Mouse (Mus musculus) forebrain, embryonic 11.5 days (tissue): ENCODE measurements around the gene Enoph1. TPM values are rescaled to one million over a fixed set of nuclear protein-coding genes. Genes with fewer than 3 reads are reported as not detected.

ENCODE experiments used
- ATAC-seq: fragments of 200-750 bp; cut with Nextera tagmentation; replicated peaks from 2 replicates; pipeline ENCODE4 v1.8.0; 2017; ENCODE audit warnings: moderate TSS enrichment; ENCODE audit not compliant: low FRiP score
- DNase-seq: peaks from one replicate; pipeline ENCODE4 v3.0.0-alpha.2; 2017; ENCODE audit warnings: low spot score
- H3K27ac ChIP-seq: fragments of 300-500 bp; sonication (generic); 2 replicates; pipeline ENCODE4 v1.5.1; 2014; ENCODE audit warnings: low read depth, low read length
- H3K27me3 ChIP-seq: fragments of 300-500 bp; sonication (generic); 2 replicates; pipeline ENCODE4 v1.6.1; 2014; ENCODE audit warnings: mild to moderate bottlenecking, low read length, mixed read lengths; ENCODE audit not compliant: control insufficient read depth, insufficient read depth
- H3K36me3 ChIP-seq: fragments of 300-500 bp; sonication (generic); 2 replicates; pipeline ENCODE4 v1.6.1; 2014; ENCODE audit warnings: mild to moderate bottlenecking, low read length, moderate library complexity, mixed read lengths; ENCODE audit not compliant: control insufficient read depth, insufficient read depth
- H3K4me1 ChIP-seq: fragments of 300-500 bp; sonication (generic); replicated peaks from 2 replicates; pipeline ENCODE4 v1.6.1; 2014; ENCODE audit warnings: low read length, mixed read lengths; ENCODE audit not compliant: control insufficient read depth, insufficient read depth
- H3K4me2 ChIP-seq: fragments of 300-500 bp; sonication (generic); 2 replicates; pipeline ENCODE4 v1.6.1; 2014; ENCODE audit warnings: low read depth, mild to moderate bottlenecking, low read length, moderate library complexity, mixed read lengths; ENCODE audit not compliant: severe bottlenecking
- H3K4me3 ChIP-seq: fragments of 300-500 bp; sonication (generic); 2 replicates; pipeline ENCODE4 v1.5.1; 2014; ENCODE audit warnings: low read depth, low read length
- H3K9ac ChIP-seq: fragments of 300-500 bp; sonication (generic); 2 replicates; pipeline ENCODE4 v1.6.1; 2014; ENCODE audit warnings: low read length
- H3K9me3 ChIP-seq: fragments of 300-500 bp; sonication (generic); 2 replicates; pipeline ENCODE4 v1.6.1; 2016; ENCODE audit warnings: low read length, mixed read lengths; ENCODE audit not compliant: control insufficient read depth
- WGBS: fragments of 180-500 bp; shearing (Covaris S2); extraction: QIAGEN DNeasy Blood & Tissue Kit; methylation state at CpG from one replicate; pipeline ENCODE4 v1.1.7; 2014; 5-methylcytosine and 5-hydroxymethylcytosine counted together
- polyA plus RNA-seq: library from polyadenylated mRNA; unstranded; fragments of >200 nt; fragmentation: Nextera tagmentation; extraction: Ambion mirVana; gene quantifications from 2 replicates; pipeline ENCODE4 v1.2.1, GENCODE M21; 2014

Gene Enoph1
- polyA plus RNA-seq, 1 experiment from 2014 or later = 53.1 TPM

GRCm38 (mm10) chr5:100007040-100007375 is 32.8 kb upstream of the Enoph1 start:
- DNase-seq = no peak

GRCm38 (mm10) chr5:100008485-100008884 is 31.3 kb upstream of the Enoph1 start:
- DNase-seq (no peak), ATAC-seq (no peak)
- no peaks in the 10 kb centered on the region for H3K4me1 ChIP-seq
- no peak overlapping the region for H3K9ac ChIP-seq
- H3K4me2 ChIP-seq = no peak overlapping the region
- H3K36me3 ChIP-seq = no peaks in the 10 kb centered on the region
- no peak overlapping the region for H3K4me3 ChIP-seq
- H3K27ac ChIP-seq = no peak overlapping the region
- no peaks in the 10 kb centered on the region for H3K9me3 ChIP-seq
- no peaks in the 10 kb centered on the region for H3K27me3 ChIP-seq
- WGBS = 61% methylated on average over 3 of the region's 3 CpGs

More at GRCm38 (mm10) chr5:100007040-100007375, 32.8 kb upstream of the Enoph1 start:
- Histone ChIP-seq H3K4me1 (no peaks in the 10 kb centered on the region), H3K27me3 (no peaks in the 10 kb centered on the region), H3K9ac (no peak overlapping the region), H3K9me3 (no peaks in the 10 kb centered on the region), H3K27ac (no peak overlapping the region), H3K36me3 (no peaks in the 10 kb centered on the region), H3K4me3 (no peak overlapping the region), H3K4me2 (no peak overlapping the region)
- 83% methylated on average over 4 of the region's 4 CpGs for WGBS
- no peak for ATAC-seq

GRCm38 (mm10) chr5:100012599-100012998 is 27.2 kb upstream of the Enoph1 start:
- no peaks in the 10 kb centered on the region for H3K27me3 ChIP-seq
- H3K9me3 ChIP-seq = no peaks in the 10 kb centered on the region
- DNase-seq = no peak
- ATAC-seq = no peak
- 94% methylated on average over 9 of the region's 9 CpGs for WGBS
- no peaks in the 10 kb centered on the region for H3K4me1 ChIP-seq
- H3K27ac ChIP-seq = no peak overlapping the region
- no peak overlapping the region for H3K9ac ChIP-seq
- H3K4me2 ChIP-seq = no peak overlapping the region
- no peak overlapping the region for H3K4me3 ChIP-seq
- H3K36me3 ChIP-seq = no peaks in the 10 kb centered on the region

GRCm38 (mm10) chr5:100020089-100020488 is 19.7 kb upstream of the Enoph1 start:
- H3K4me1 ChIP-seq = no peaks in the 10 kb centered on the region
- H3K9ac ChIP-seq = no peak overlapping the region
- H3K4me3 ChIP-seq = no peak overlapping the region
- H3K4me2 ChIP-seq = no peak overlapping the region
- H3K36me3 ChIP-seq = no peaks in the 10 kb centered on the region
- DNase-seq (no peak), ATAC-seq (no peak)
- no peak overlapping the region for H3K27ac ChIP-seq
- H3K9me3 ChIP-seq = no peaks in the 10 kb centered on the region
- no peaks in the 10 kb centered on the region for H3K27me3 ChIP-seq

- H3K4me1 ChIP-seq = no peaks in the 10 kb centered on the region
These were observed 15.4 kb upstream of the Enoph1 start for GRCm38 (mm10) chr5:100024403-100024802.

GRCm38 (mm10) chr5:100024868-100025267 is 14.9 kb upstream of the Enoph1 start:
- Histone ChIP-seq H3K4me3 (no peak overlapping the region), H3K4me2 (no peak overlapping the region), H3K27ac (no peak overlapping the region), H3K27me3 (no peaks in the 10 kb centered on the region), H3K9me3 (no peaks in the 10 kb centered on the region), H3K9ac (no peak overlapping the region), H3K36me3 (no peaks in the 10 kb centered on the region), H3K4me1 (no peaks in the 10 kb centered on the region)
- 83% methylated on average over 1 of the region's 1 CpGs for WGBS
- ATAC-seq = no peak
- DNase-seq = no peak

More at GRCm38 (mm10) chr5:100024403-100024802, 15.4 kb upstream of the Enoph1 start:
- ATAC-seq = no peak
- 76% methylated on average over 5 of the region's 5 CpGs for WGBS
- Histone ChIP-seq H3K27ac (no peak overlapping the region), H3K9ac (no peak overlapping the region), H3K27me3 (no peaks in the 10 kb centered on the region), H3K4me3 (no peak overlapping the region), H3K9me3 (no peaks in the 10 kb centered on the region), H3K36me3 (no peaks in the 10 kb centered on the region), H3K4me2 (no peak overlapping the region)
- no peak for DNase-seq

GRCm38 (mm10) chr5:100030069-100030468 is 9.7 kb upstream of the Enoph1 start:
- no peaks in the 10 kb centered on the region; the same call in 1 of the 2 replicates for H3K4me1 ChIP-seq
- H3K27ac ChIP-seq = no peak overlapping the region
- DNase-seq = no peak

GRCm38 (mm10) chr5:100032107-100032506 is 7.7 kb upstream of the Enoph1 start:
- WGBS = 85% methylated on average over 2 of the region's 2 CpGs
- peaks cover 17% of the 10 kb centered on the region for H3K36me3 ChIP-seq
- H3K9me3 ChIP-seq = no peaks in the 10 kb centered on the region
- H3K9ac ChIP-seq = no peak overlapping the region
- H3K4me3 ChIP-seq = no peak overlapping the region
- no peaks in the 10 kb centered on the region for H3K27me3 ChIP-seq
- ATAC-seq (peak; percentile 40; the same call in 1 of the 2 replicates), DNase-seq (peak; percentile 56)
- peaks cover 2% of the 10 kb centered on the region; the same call in 1 of the 2 replicates for H3K4me1 ChIP-seq
- H3K27ac ChIP-seq = no peak overlapping the region
- no peak overlapping the region for H3K4me2 ChIP-seq

More at GRCm38 (mm10) chr5:100030069-100030468, 9.7 kb upstream of the Enoph1 start:
- WGBS = 62% methylated on average over 6 of the region's 6 CpGs
- ATAC-seq = peak; percentile 36; the same call in 1 of the 2 replicates
- H3K9me3 ChIP-seq = no peaks in the 10 kb centered on the region
- H3K9ac ChIP-seq = no peak overlapping the region
- H3K36me3 ChIP-seq = peaks cover 13% of the 10 kb centered on the region
- H3K4me2 ChIP-seq = no peak overlapping the region
- no peak overlapping the region for H3K4me3 ChIP-seq
- H3K27me3 ChIP-seq = no peaks in the 10 kb centered on the region

GRCm38 (mm10) chr5:100032646-100033045 is 7.1 kb upstream of the Enoph1 start:
- Histone ChIP-seq H3K4me2 (no peak overlapping the region), H3K4me1 (peaks cover 2% of the 10 kb centered on the region; the same call in 1 of the 2 replicates), H3K27ac (no peak overlapping the region), H3K9ac (no peak overlapping the region), H3K27me3 (no peaks in the 10 kb centered on the region), H3K4me3 (no peak overlapping the region), H3K9me3 (no peaks in the 10 kb centered on the region), H3K36me3 (peaks cover 17% of the 10 kb centered on the region)
- 83% methylated on average over 3 of the region's 3 CpGs for WGBS
- ATAC-seq = no peak
- DNase-seq = no peak
